Mouse (Mus musculus) hindbrain, embryonic 15.5 days (tissue): ENCODE measurements around the gene Kcnk10. TPM values are rescaled to one million over a fixed set of nuclear protein-coding genes. Genes with fewer than 3 reads are reported as not detected.

Experiments used
- ATAC-seq: fragments of 200-750 bp; cut with Nextera tagmentation; 2 replicates; pipeline ENCODE4 v1.8.0; 2017; ENCODE audit warnings: low read depth, moderate number of reproducible peaks, moderate TSS enrichment; ENCODE audit not compliant: low FRiP score
- H3K27ac ChIP-seq: fragments of 300-500 bp; sonication (generic); replicated peaks from 2 replicates; pipeline ENCODE4 v1.5.1; 2015; ENCODE audit warnings: mild to moderate bottlenecking, inconsistent platforms
- H3K27me3 ChIP-seq: fragments of 300-500 bp; sonication (generic); 2 replicates; pipeline ENCODE4 v1.6.1; 2015; ENCODE audit warnings: control low read depth, inconsistent platforms
- H3K36me3 ChIP-seq: fragments of 300-500 bp; sonication (generic); 2 replicates; pipeline ENCODE4 v1.6.1; 2015; ENCODE audit warnings: control low read depth, inconsistent platforms
- H3K4me1 ChIP-seq: fragments of 300-500 bp; sonication (generic); replicated peaks from 2 replicates; pipeline ENCODE4 v1.6.1; 2015; ENCODE audit warnings: control low read depth, inconsistent platforms
- H3K4me2 ChIP-seq: fragments of 300-500 bp; sonication (generic); 2 replicates; pipeline ENCODE4 v1.6.1; 2015; ENCODE audit warnings: moderate library complexity, mild to moderate bottlenecking, inconsistent platforms
- H3K4me3 ChIP-seq: fragments of 300-500 bp; sonication (generic); 2 replicates; pipeline ENCODE4 v1.5.1; 2015; ENCODE audit warnings: mild to moderate bottlenecking, inconsistent platforms
- H3K9ac ChIP-seq: fragments of 300-500 bp; sonication (generic); 2 replicates; pipeline ENCODE4 v1.6.1; 2015; ENCODE audit warnings: inconsistent platforms
- H3K9me3 ChIP-seq: fragments of 300-500 bp; sonication (generic); 2 replicates; pipeline ENCODE4 v1.6.1; 2016; ENCODE audit warnings: control low read depth, inconsistent platforms
- WGBS: fragments of 180-500 bp; shearing (Covaris S2); methylation state at CpG from one replicate; pipeline ENCODE4 v1.1.7; 2015; 5-methylcytosine and 5-hydroxymethylcytosine counted together
- polyA plus RNA-seq: library from polyadenylated mRNA; unstranded; fragments of >200 nt; fragmentation: Nextera tagmentation; extraction: Ambion mirVana; gene quantifications from 2 replicates; pipeline ENCODE4 v1.2.1, GENCODE M21; 2015

Kcnk10 gene
- polyA plus RNA-seq, 1 experiment from 2014 or later: 34.8 TPM

DNA sequence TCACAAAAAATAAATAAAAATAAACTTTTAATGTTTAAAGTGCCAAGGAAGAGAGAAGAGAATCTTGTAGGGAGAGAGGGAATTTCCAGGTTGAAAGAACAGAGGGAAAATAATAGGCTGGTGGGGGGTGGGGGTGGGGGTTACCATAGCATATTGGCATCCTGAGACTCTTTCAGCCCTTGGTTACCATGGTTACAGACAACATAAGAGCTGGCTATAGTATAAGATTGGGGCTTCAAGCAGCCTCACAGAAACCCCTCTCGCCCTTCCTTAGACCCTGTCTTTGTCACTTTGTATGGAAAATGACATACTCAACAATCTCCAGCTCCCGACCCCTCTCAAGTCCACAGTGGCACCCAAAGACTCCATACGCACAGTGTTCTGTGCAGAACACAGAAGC is 13.7 kb downstream of the Kcnk10 start:
- H3K9ac ChIP-seq: no peak overlapping the region
- WGBS: 18% methylated on average over 3 of the region's 3 CpGs

GRCm38 (mm10) chr12:98563261-98563660 is 14.8 kb downstream of the Kcnk10 start:
- Histone ChIP-seq H3K36me3 (no peaks in the 10 kb centered on the region), H3K4me2 (no peak overlapping the region), H3K9ac (no peak overlapping the region), H3K9me3 (no peaks in the 10 kb centered on the region), H3K27ac (peak overlapping the region; percentile 22; the same call in 1 of the 2 replicates), H3K4me3 (no peak overlapping the region), H3K4me1 (peaks cover 44% of the 10 kb centered on the region), H3K27me3 (no peaks in the 10 kb centered on the region)
- WGBS: 44% methylated on average over 4 of the region's 4 CpGs
- ATAC-seq: no peak

More for the DNA sequence above, 13.7 kb downstream of the Kcnk10 start:
- Histone ChIP-seq H3K4me1 (peaks cover 52% of the 10 kb centered on the region), H3K36me3 (no peaks in the 10 kb centered on the region), H3K4me3 (no peak overlapping the region), H3K4me2 (no peak overlapping the region), H3K9me3 (no peaks in the 10 kb centered on the region), H3K27ac (peak overlapping the region; percentile 4; the same call in 1 of the 2 replicates), H3K27me3 (no peaks in the 10 kb centered on the region)
- no peak; the same call in 1 of the 2 replicates for ATAC-seq

GRCm38 (mm10) chr12:98562341-98562977 is 15.7 kb downstream of the Kcnk10 start:
- peak; percentile 84 for ATAC-seq
- whole genome bisulfite sequencing: 17% methylated on average over 13 of the region's 13 CpGs
- peak overlapping the region; percentile 35 for H3K4me2 ChIP-seq
- H3K27me3 ChIP-seq: no peaks in the 10 kb centered on the region
- H3K9me3 ChIP-seq: no peaks in the 10 kb centered on the region
- H3K4me1 ChIP-seq: peaks cover 38% of the 10 kb centered on the region
- H3K36me3 ChIP-seq: no peaks in the 10 kb centered on the region
- H3K4me3 ChIP-seq: no peak overlapping the region
- peak overlapping the region; percentile 54 for H3K27ac ChIP-seq
- no peak overlapping the region for H3K9ac ChIP-seq

DNA sequence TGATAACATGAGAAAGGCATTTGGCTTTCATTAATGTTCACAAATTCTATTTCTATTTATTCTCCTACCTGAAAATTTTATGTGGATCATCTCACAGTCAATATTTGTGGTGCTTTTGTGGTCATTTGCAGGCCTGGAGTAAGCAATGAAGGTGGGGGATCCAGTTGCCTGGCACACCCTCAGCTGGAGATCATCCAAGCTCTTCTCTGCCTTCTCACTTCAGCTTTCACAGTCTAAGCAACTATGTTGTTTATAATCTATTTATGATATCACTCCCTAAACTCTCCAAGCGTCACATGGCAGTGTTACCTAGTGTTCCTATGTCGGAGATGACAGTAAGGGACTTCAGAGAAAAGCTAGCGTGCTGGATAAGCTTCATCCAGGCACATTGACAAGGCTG is 18.1 kb downstream of the Kcnk10 start:
- ATAC-seq: no peak
- Histone ChIP-seq H3K9ac (no peak overlapping the region), H3K27ac (no peak overlapping the region), H3K4me2 (no peak overlapping the region), H3K27me3 (no peaks in the 10 kb centered on the region), H3K9me3 (no peaks in the 10 kb centered on the region), H3K4me3 (no peak overlapping the region), H3K4me1 (peaks cover 30% of the 10 kb centered on the region), H3K36me3 (no peaks in the 10 kb centered on the region)
- 87% methylated on average over 3 of the region's 3 CpGs for WGBS

DNA sequence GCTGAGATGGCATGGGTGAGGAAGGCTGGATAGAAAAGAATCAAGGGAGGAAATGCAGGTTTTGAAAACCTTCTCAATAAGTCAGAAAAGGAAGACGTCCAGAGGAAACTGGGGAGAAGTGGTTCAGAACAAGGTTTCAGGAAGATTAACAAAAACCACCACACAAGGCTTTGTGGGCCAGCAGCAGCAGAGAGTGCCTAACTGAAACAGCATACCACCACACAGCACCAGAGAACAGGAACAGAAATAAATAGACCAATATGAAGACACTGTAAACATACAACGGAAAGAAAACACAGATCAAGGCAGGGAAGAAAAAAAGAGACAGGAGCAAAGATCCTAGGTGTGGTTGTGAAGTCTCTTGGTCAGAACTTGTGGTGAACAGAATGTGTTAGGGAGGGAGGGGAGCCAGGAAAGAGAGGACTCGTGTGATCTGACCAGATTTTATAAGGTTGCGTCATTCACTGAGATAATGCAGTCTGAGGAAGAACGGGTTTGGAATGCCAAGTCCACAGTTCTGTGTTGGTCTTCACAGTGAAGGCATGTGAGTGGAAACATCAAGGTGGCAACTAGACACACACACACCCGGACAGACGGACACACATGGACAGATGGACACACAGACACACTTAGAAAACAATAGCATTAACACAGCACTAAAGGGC is 21.0 kb downstream of the Kcnk10 start:
- Histone ChIP-seq H3K4me3 (no peak overlapping the region), H3K27ac (no peak overlapping the region), H3K9me3 (no peaks in the 10 kb centered on the region), H3K9ac (no peak overlapping the region), H3K4me1 (peaks cover 2% of the 10 kb centered on the region), H3K36me3 (no peaks in the 10 kb centered on the region), H3K27me3 (no peaks in the 10 kb centered on the region), H3K4me2 (no peak overlapping the region)
- no peak for ATAC-seq
- 85% methylated on average over 7 of the region's 7 CpGs for WGBS

- Histone ChIP-seq H3K36me3 (no peaks in the 10 kb centered on the region), H3K9me3 (no peaks in the 10 kb centered on the region), H3K4me3 (no peak overlapping the region), H3K27ac (no peak overlapping the region), H3K9ac (no peak overlapping the region), H3K27me3 (no peaks in the 10 kb centered on the region), H3K4me1 (peaks cover 5% of the 10 kb centered on the region; the same call in 1 of the 2 replicates), H3K4me2 (no peak overlapping the region)
- ATAC-seq: no peak
- 88% methylated on average over 6 of the region's 6 CpGs for WGBS
Measured at GRCm38 (mm10) chr12:98549981-98550380, 28.1 kb downstream of the Kcnk10 start.

GRCm38 (mm10) chr12:98548141-98548540 is 30.0 kb downstream of the Kcnk10 start:
- Histone ChIP-seq H3K9me3 (no peaks in the 10 kb centered on the region), H3K27ac (no peak overlapping the region), H3K4me2 (no peak overlapping the region), H3K27me3 (no peaks in the 10 kb centered on the region), H3K4me1 (peaks cover 5% of the 10 kb centered on the region; the same call in 1 of the 2 replicates), H3K4me3 (no peak overlapping the region), H3K36me3 (no peaks in the 10 kb centered on the region), H3K9ac (no peak overlapping the region)
- 60% methylated on average over 9 of the region's 9 CpGs for WGBS
- no peak for ATAC-seq

- WGBS: 77% methylated on average over 2 of the region's 2 CpGs
- Histone ChIP-seq H3K27me3 (no peaks in the 10 kb centered on the region), H3K27ac (0 out of 2 replicates have a peak overlapping the region, but pooled peaks have one; percentile 12), H3K9ac (no peak overlapping the region), H3K4me1 (peaks cover 3% of the 10 kb centered on the region; the same call in 1 of the 2 replicates), H3K4me3 (no peak overlapping the region), H3K36me3 (no peaks in the 10 kb centered on the region), H3K9me3 (no peaks in the 10 kb centered on the region), H3K4me2 (no peak overlapping the region)
- ATAC-seq: no peak
Measured at GRCm38 (mm10) chr12:98545875-98546274, 32.2 kb downstream of the Kcnk10 start.

DNA sequence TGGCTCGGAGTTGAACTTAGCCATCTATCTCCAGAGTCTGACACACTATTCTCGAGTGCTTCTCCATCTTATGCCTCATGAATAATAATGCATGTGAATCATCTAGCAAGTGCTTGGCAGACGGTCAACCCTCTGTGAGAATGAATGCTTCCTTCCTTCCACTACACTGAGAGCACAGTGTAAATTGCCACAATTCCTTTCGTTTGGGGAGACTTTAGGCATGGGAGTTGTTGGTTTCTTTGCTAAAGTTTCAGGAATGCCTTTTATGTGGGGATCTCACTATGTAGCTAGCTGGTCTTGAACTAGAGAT is 32.9 kb downstream of the Kcnk10 start:
- H3K4me1 ChIP-seq: peaks cover 3% of the 10 kb centered on the region; the same call in 1 of the 2 replicates
- no peaks in the 10 kb centered on the region for H3K9me3 ChIP-seq
- no peak overlapping the region for H3K4me3 ChIP-seq
- H3K4me2 ChIP-seq: no peak overlapping the region
- 50% methylated on average over 4 of the region's 4 CpGs for WGBS
- no peak overlapping the region for H3K9ac ChIP-seq
- ATAC-seq: peak; percentile 19; the same call in 1 of the 2 replicates
- 0 out of 2 replicates have a peak overlapping the region, but pooled peaks have one; percentile 12 for H3K27ac ChIP-seq
- no peaks in the 10 kb centered on the region for H3K36me3 ChIP-seq
- no peaks in the 10 kb centered on the region for H3K27me3 ChIP-seq

GRCm38 (mm10) chr12:98544545-98545250 is 33.4 kb downstream of the Kcnk10 start:
- Histone ChIP-seq H3K27ac (no peak overlapping the region), H3K36me3 (no peaks in the 10 kb centered on the region), H3K4me2 (no peak overlapping the region), H3K4me1 (peaks cover 3% of the 10 kb centered on the region; the same call in 1 of the 2 replicates), H3K9ac (no peak overlapping the region), H3K4me3 (no peak overlapping the region), H3K27me3 (no peaks in the 10 kb centered on the region), H3K9me3 (no peaks in the 10 kb centered on the region)
- ATAC-seq: no peak
- 83% methylated on average over 9 of the region's 9 CpGs for WGBS

GRCm38 (mm10) chr12:98536760-98537159 is 41.4 kb downstream of the Kcnk10 start:
- H3K4me3 ChIP-seq: no peak overlapping the region
- 86% methylated on average over 5 of the region's 5 CpGs for WGBS

DNA sequence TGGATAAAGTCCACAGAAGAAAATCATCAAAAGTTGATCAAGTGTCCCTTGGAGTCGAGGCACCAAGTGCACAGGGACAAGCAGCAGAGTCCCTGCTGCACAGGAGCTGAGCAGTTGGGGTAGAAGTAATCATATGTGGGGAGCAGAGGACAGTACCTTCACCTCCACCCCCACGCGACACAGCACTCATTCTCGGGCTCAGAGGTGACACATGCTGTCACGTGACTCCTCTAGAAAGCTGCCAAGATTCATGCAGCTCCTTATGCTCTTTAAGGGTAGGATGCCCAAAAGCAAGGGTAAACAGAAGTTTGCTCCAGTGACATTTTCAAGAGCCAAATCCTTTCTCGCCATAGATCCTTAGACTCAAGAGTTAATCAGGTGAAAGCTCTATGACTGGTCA is 42.1 kb downstream of the Kcnk10 start:
- no peak for ATAC-seq
- Histone ChIP-seq H3K4me1 (no peaks in the 10 kb centered on the region), H3K36me3 (no peaks in the 10 kb centered on the region), H3K27me3 (no peaks in the 10 kb centered on the region), H3K4me3 (no peak overlapping the region), H3K4me2 (no peak overlapping the region), H3K27ac (no peak overlapping the region), H3K9ac (no peak overlapping the region), H3K9me3 (no peaks in the 10 kb centered on the region)
- WGBS: 86% methylated on average over 6 of the region's 6 CpGs

More at GRCm38 (mm10) chr12:98536760-98537159, 41.4 kb downstream of the Kcnk10 start:
- H3K9me3 ChIP-seq: no peaks in the 10 kb centered on the region
- ATAC-seq: no peak
- H3K36me3 ChIP-seq: no peaks in the 10 kb centered on the region
- H3K4me1 ChIP-seq: no peaks in the 10 kb centered on the region
- no peak overlapping the region for H3K27ac ChIP-seq
- no peak overlapping the region for H3K4me2 ChIP-seq
- no peaks in the 10 kb centered on the region for H3K27me3 ChIP-seq
- H3K9ac ChIP-seq: no peak overlapping the region
